Mouse (Mus musculus) heart, postnatal 0 days (tissue): Measurements from ENCODE around the gene Zeb2. TPM values are rescaled to one million over a fixed set of nuclear protein-coding genes. Genes with fewer than 3 reads are reported as not detected.

Source experiments
- ATAC-seq: fragments of 200-750 bp; cut with Nextera tagmentation; 2 replicates; pipeline ENCODE4 v1.8.0; 2017; ENCODE audit warnings: low read depth, moderate number of reproducible peaks, moderate library complexity; ENCODE audit not compliant: insufficient read depth
- DNase-seq: peaks from one replicate; pipeline ENCODE4 v3.0.0-alpha.2; 2016; ENCODE audit warnings: low spot score
- H3K27ac ChIP-seq: fragments of 300-500 bp; sonication (generic); 2 replicates; pipeline ENCODE4 v1.5.1; 2014; ENCODE audit warnings: low read depth, mild to moderate bottlenecking
- H3K27me3 ChIP-seq: fragments of 300-500 bp; sonication (generic); 2 replicates; pipeline ENCODE4 v1.6.1; 2014; ENCODE audit warnings: low read length, mixed read lengths; ENCODE audit not compliant: control insufficient read depth, insufficient read depth
- H3K36me3 ChIP-seq: fragments of 300-500 bp; sonication (generic); replicated peaks from 2 replicates; pipeline ENCODE4 v1.6.1; 2014; ENCODE audit warnings: low read length, mixed read lengths; ENCODE audit not compliant: control insufficient read depth, insufficient read depth
- H3K4me1 ChIP-seq: fragments of 300-500 bp; sonication (generic); 2 replicates; pipeline ENCODE4 v1.6.1; 2014; ENCODE audit warnings: antibody characterized with exemption; ENCODE audit not compliant: control insufficient read depth, insufficient read depth
- H3K4me2 ChIP-seq: fragments of 300-500 bp; sonication (generic); 2 replicates; pipeline ENCODE4 v1.6.1; 2014; ENCODE audit warnings: low read depth, mild to moderate bottlenecking, low read length, moderate library complexity
- H3K4me3 ChIP-seq: fragments of 300-500 bp; sonication (generic); 2 replicates; pipeline ENCODE4 v1.5.1; 2014; ENCODE audit warnings: low read depth, low read length
- H3K9ac ChIP-seq: fragments of 300-500 bp; sonication (generic); replicated peaks from 2 replicates; pipeline ENCODE4 v1.6.1; 2014; ENCODE audit warnings: low read depth, low read length, mixed read lengths
- H3K9me3 ChIP-seq: fragments of 300-500 bp; sonication (generic); replicated peaks from 2 replicates; pipeline ENCODE4 v1.6.1; 2016; ENCODE audit warnings: low read length; ENCODE audit not compliant: control insufficient read depth
- CTCF ChIP-seq: IDR thresholded peaks from 2 replicates; pipeline ENCODE4 v1.5.1; 2016; ENCODE audit warnings: antibody characterized with exemption, control low read depth, low read depth
- EP300 ChIP-seq: IDR thresholded peaks from 2 replicates; pipeline ENCODE4 v1.6.1; 2016; ENCODE audit warnings: antibody characterized with exemption, low read depth
- WGBS: fragments of 180-500 bp; shearing (Covaris S2); extraction: QIAGEN DNeasy Blood & Tissue Kit; methylation state at CpG from one replicate; pipeline ENCODE4 v1.1.7; 2014; 5-methylcytosine and 5-hydroxymethylcytosine counted together
- polyA plus RNA-seq: library from polyadenylated mRNA; unstranded; fragments of >200 nt; fragmentation: Nextera tagmentation; extraction: Ambion mirVana; gene quantifications from 2 replicates; pipeline ENCODE4 v1.2.1, GENCODE M21; 2015
- total RNA-seq: library from RNA; depleted of rRNA; stranded (reverse); fragments of >200 nt; gene quantifications from 2 replicates; pipeline ENCODE4 v1.2.3, GENCODE M21; 2014; ENCODE audit warnings: low replicate concordance

The Zeb2 gene
- total and polyA plus RNA-seq, 2 experiments from 2014 or later: 13.4 to 41.2 TPM

DNA sequence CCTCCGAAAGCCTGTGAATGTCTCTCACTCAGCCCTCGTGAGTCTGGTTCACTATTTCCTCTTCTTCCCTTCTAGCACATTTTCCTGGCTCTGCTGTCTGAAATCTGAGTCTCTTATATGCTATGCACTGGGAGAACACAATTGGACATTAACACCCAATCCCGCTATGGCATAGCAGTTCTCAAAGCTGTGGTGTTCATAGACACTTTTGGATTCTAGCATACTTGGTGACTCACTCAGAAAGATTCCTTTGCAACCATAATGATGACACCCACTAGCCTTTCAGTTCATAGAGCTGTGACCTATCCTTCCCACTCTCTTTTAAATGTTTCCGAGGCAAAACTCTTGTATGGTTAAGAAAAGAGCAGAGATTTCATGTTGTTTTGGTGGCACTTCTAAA lies 156.0 kb downstream of the Zeb2 start:
- TF ChIP-seq CTCF (no peak), EP300 (no peak)
- ATAC-seq (no peak), DNase-seq (no peak)
- Histone ChIP-seq H3K4me1 (no peaks in the 10 kb centered on the region), H3K9ac (no peak overlapping the region), H3K36me3 (no peaks in the 10 kb centered on the region), H3K4me3 (no peak overlapping the region), H3K27me3 (no peaks in the 10 kb centered on the region), H3K4me2 (no peak overlapping the region), H3K27ac (no peak overlapping the region), H3K9me3 (no peaks in the 10 kb centered on the region)
- WGBS: 84% methylated on average over 4 of the region's 4 CpGs

DNA sequence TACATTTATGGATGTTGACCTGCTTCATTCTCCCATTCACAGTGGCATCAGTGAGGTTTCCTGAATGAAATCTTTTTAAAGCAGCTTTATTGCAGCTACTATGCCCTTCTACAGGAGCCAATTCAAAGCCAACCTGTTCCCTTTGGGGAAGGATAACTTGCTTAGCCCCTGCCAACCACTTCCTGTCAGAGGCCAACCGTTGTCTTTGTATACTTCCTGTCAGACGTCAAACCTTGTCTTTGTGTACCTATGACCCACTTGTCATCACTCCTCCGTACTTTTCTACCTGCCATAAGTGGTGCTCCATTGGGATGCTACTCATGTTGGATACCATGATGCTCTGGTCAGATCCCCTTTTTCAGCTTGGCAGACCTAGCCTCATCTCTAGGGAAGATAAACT lies 156.6 kb downstream of the Zeb2 start:
- TF ChIP-seq CTCF (no peak), EP300 (no peak)
- Histone ChIP-seq H3K4me3 (no peak overlapping the region), H3K4me1 (no peaks in the 10 kb centered on the region), H3K4me2 (no peak overlapping the region), H3K9me3 (no peaks in the 10 kb centered on the region), H3K27me3 (no peaks in the 10 kb centered on the region), H3K36me3 (no peaks in the 10 kb centered on the region), H3K27ac (no peak overlapping the region), H3K9ac (no peak overlapping the region)
- ATAC-seq (no peak), DNase-seq (no peak)
- WGBS: 70% methylated on average over 3 of the region's 3 CpGs

DNA sequence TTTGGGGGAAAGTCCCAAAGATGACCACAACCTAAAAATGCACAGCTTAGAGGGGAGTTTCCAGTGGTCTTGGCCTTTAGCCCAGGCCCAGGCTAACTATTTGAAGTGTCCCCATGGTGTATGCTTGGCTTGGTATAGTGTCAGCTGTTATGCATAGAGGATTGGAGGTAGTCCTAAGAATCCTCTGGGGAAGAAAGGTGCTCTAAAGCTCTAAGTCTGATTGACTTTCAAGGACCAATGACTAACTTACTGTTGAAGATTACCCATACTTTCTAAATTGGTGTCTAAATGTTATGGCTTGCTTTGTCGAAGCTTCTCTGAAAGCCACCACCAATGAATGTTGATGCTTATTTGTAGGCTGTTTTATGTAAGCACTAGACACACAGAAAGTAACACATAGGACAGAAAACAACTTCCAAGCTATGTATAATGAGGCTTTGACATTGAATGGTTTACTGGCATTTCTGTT lies 159.8 kb downstream of the Zeb2 start:
- no peak overlapping the region for H3K4me2 ChIP-seq
- DNase-seq (no peak), ATAC-seq (no peak)
- no peak overlapping the region for H3K9ac ChIP-seq
- no peak for TF ChIP-seq EP300
- no peak for TF ChIP-seq CTCF
- H3K9me3 ChIP-seq: no peaks in the 10 kb centered on the region
- no peak overlapping the region for H3K27ac ChIP-seq
- H3K4me1 ChIP-seq: peaks cover 6% of the 10 kb centered on the region; the same call in 1 of the 2 replicates
- no peaks in the 10 kb centered on the region for H3K36me3 ChIP-seq
- WGBS: 90% methylated on average over 1 of the region's 1 CpGs
- H3K27me3 ChIP-seq: no peaks in the 10 kb centered on the region
- H3K4me3 ChIP-seq: no peak overlapping the region

DNA sequence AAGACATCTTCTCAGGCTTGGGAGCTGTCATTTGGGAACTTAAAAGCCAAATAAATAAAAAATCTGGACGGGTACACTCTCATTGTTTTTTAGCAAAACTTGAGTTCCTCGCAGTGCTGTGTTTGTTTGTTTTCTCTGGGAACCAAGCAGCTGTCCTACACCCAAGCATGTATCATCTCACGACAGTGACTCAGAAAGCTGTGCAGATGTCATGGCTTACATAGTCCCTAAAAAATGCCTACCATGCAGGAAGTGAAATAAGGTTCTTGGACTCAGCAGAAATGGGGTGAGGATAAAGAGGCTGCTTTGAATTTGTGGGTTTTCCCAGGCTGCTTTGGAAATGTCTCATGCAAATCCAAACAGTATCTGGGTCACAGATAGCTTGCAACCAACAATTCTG lies 161.0 kb downstream of the Zeb2 start:
- H3K9me3 ChIP-seq: no peaks in the 10 kb centered on the region
- H3K36me3 ChIP-seq: no peaks in the 10 kb centered on the region
- 31% methylated on average over 3 of the region's 3 CpGs for WGBS
- H3K4me3 ChIP-seq: no peak overlapping the region
- H3K27ac ChIP-seq: peak overlapping the region; percentile 41; the same call in 1 of the 2 replicates
- no peaks in the 10 kb centered on the region for H3K27me3 ChIP-seq
- peak; percentile 34; the same call in 1 of the 2 replicates for ATAC-seq
- H3K4me2 ChIP-seq: no peak overlapping the region
- no peak for TF ChIP-seq CTCF
- no peak for TF ChIP-seq EP300
- H3K4me1 ChIP-seq: peaks cover 15% of the 10 kb centered on the region
- DNase-seq: peak; percentile 19
- no peak overlapping the region for H3K9ac ChIP-seq

DNA sequence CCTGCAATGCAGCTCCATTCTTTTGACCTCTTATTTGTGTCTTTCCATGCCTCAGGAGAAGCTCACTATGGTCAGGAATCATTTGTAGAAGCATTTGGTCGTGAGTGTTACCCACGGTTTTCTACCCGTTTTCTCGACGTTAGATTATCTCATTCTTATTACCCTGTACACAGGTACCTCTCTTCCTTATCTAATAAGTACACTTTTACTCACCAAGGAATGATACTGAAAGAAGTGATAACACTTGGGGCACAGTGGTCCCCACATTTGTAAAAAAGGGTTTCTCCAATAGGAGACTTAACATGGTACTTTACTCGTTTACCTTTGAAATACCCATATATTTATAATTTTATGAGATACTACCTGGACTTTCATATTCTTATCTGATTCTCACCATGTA lies 161.7 kb downstream of the Zeb2 start:
- ATAC-seq (no peak), DNase-seq (no peak)
- Histone ChIP-seq H3K4me2 (no peak overlapping the region), H3K4me3 (no peak overlapping the region), H3K36me3 (no peaks in the 10 kb centered on the region), H3K9ac (no peak overlapping the region), H3K27ac (no peak overlapping the region), H3K4me1 (peaks cover 15% of the 10 kb centered on the region), H3K9me3 (no peaks in the 10 kb centered on the region), H3K27me3 (no peaks in the 10 kb centered on the region)
- WGBS: 76% methylated on average over 6 of the region's 6 CpGs
- TF ChIP-seq EP300 (no peak), CTCF (no peak)

DNA sequence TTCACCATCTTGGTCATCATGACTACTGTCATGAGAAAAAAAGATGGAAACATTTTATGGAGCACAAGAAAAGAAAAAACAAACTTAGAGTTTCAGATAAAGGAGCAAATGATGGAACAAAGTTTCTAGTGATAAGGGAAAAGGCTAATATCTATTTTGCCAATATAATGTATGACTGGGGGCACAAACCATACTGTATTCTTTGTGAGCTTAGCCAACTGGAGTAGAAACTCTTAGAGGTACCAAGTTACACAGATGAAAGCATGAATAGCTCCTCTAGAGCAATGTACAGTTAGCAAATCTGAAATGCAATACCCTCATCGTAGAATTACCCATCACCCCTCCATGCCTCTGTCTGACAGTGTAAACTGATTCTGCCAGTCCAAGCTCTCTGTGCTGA lies 163.0 kb downstream of the Zeb2 start:
- H3K27me3 ChIP-seq: no peaks in the 10 kb centered on the region
- ATAC-seq (no peak), DNase-seq (no peak)
- no peak for TF ChIP-seq CTCF
- TF ChIP-seq EP300: no peak
- H3K4me1 ChIP-seq: peaks cover 15% of the 10 kb centered on the region
- H3K9ac ChIP-seq: no peak overlapping the region
- H3K36me3 ChIP-seq: no peaks in the 10 kb centered on the region
- no peaks in the 10 kb centered on the region for H3K9me3 ChIP-seq
- 54% methylated on average over 1 of the region's 1 CpGs for WGBS
- no peak overlapping the region for H3K27ac ChIP-seq
- no peak overlapping the region for H3K4me3 ChIP-seq
- H3K4me2 ChIP-seq: no peak overlapping the region
